Mouse (Mus musculus): ENCODE results near the gene Ocel1. TPM values are rescaled to one million over a fixed set of nuclear protein-coding genes. Genes with fewer than 3 reads are reported as not detected.
"Not testable (repeated sequence)": the region's sequence is repeated elsewhere in the genome, so short reads cannot be mapped to it uniquely, and the experiment has no call there.

Ocel1 gene
- polyA plus RNA-seq (2012; ENCODE audit: insufficient read depth, insufficient read length, missing spikeins), result 8.3 and 9.1 TPM in 2 replicates

GRCm38 (mm10) chr8:71371236-71371848, at the start of gene Ocel1:
Ocel1 (plus strand) TSS chr8:71371298.
- Histone ChIP-seq H3K4me1 (ENCODE audit: control insufficient read depth, insufficient read depth, insufficient read length, low read length) (peaks cover 8% of the 10 kb centered on the region; the same call in 1 of the 2 replicates), H3K4me3 (ENCODE audit: insufficient read depth, low read depth, low read length) (peak within 1 kb of the TSS; percentile 96), H3K27ac (replicated peaks; ENCODE audit: low read depth, low read length) (peak within 1 kb of the TSS; percentile 98)

- Histone ChIP-seq H3K4me1 (ENCODE audit: control insufficient read depth, insufficient read depth, insufficient read length, low read length) (no peaks in the 10 kb centered on the region), H3K4me3 (ENCODE audit: insufficient read depth, low read depth, low read length) (no peak overlapping the region), H3K27ac (replicated peaks; ENCODE audit: low read depth, low read length) (no peak overlapping the region)
Measured at GRCm38 (mm10) chr8:71322939-71323338, 48.2 kb upstream of the Ocel1 start.

GRCm38 (mm10) chr8:71324848-71325247, 46.2 kb upstream of the Ocel1 start:
- Histone ChIP-seq H3K4me3 (ENCODE audit: insufficient read depth, low read depth, low read length) (no peak overlapping the region), H3K27ac (replicated peaks; ENCODE audit: low read depth, low read length) (no peak overlapping the region), H3K4me1 (ENCODE audit: control insufficient read depth, insufficient read depth, insufficient read length, low read length) (no peaks in the 10 kb centered on the region)

- H3K27ac ChIP-seq (replicated peaks; ENCODE audit: low read depth, low read length); H3K4me3 ChIP-seq (ENCODE audit: insufficient read depth, low read depth, low read length); H3K4me1 ChIP-seq (ENCODE audit: control insufficient read depth, insufficient read depth, insufficient read length, low read length): not testable (repeated sequence)
Measured at GRCm38 (mm10) chr8:71337834-71338233, 33.3 kb upstream of the Ocel1 start.

GRCm38 (mm10) chr8:71340625-71341024, 30.5 kb upstream of the Ocel1 start:
- Histone ChIP-seq H3K27ac (replicated peaks; ENCODE audit: low read depth, low read length) (no peak overlapping the region), H3K4me1 (ENCODE audit: control insufficient read depth, insufficient read depth, insufficient read length, low read length) (no peaks in the 10 kb centered on the region), H3K4me3 (ENCODE audit: insufficient read depth, low read depth, low read length) (no peak overlapping the region)

GRCm38 (mm10) chr8:71346581-71346980, 24.5 kb upstream of the Ocel1 start:
- H3K4me3 ChIP-seq (ENCODE audit: insufficient read depth, low read depth, low read length), result no peak overlapping the region
- H3K27ac ChIP-seq (replicated peaks; ENCODE audit: low read depth, low read length), result no peak overlapping the region
- H3K4me1 ChIP-seq (ENCODE audit: control insufficient read depth, insufficient read depth, insufficient read length, low read length), result no peaks in the 10 kb centered on the region

- Histone ChIP-seq H3K4me1 (ENCODE audit: control insufficient read depth, insufficient read depth, insufficient read length, low read length) (no peaks in the 10 kb centered on the region), H3K4me3 (ENCODE audit: insufficient read depth, low read depth, low read length) (no peak overlapping the region), H3K27ac (replicated peaks; ENCODE audit: low read depth, low read length) (no peak overlapping the region)
Measured at GRCm38 (mm10) chr8:71351117-71351516, 20.0 kb upstream of the Ocel1 start.

GRCm38 (mm10) chr8:71351520-71351919, 19.6 kb upstream of the Ocel1 start:
- Histone ChIP-seq H3K4me3 (ENCODE audit: insufficient read depth, low read depth, low read length) (no peak overlapping the region), H3K27ac (replicated peaks; ENCODE audit: low read depth, low read length) (no peak overlapping the region), H3K4me1 (ENCODE audit: control insufficient read depth, insufficient read depth, insufficient read length, low read length) (no peaks in the 10 kb centered on the region)

GRCm38 (mm10) chr8:71358026-71358425, 13.1 kb upstream of the Ocel1 start:
- Histone ChIP-seq H3K27ac (replicated peaks; ENCODE audit: low read depth, low read length) (no peak overlapping the region), H3K4me1 (ENCODE audit: control insufficient read depth, insufficient read depth, insufficient read length, low read length) (no peaks in the 10 kb centered on the region), H3K4me3 (ENCODE audit: insufficient read depth, low read depth, low read length) (no peak overlapping the region)

- Histone ChIP-seq H3K4me1 (ENCODE audit: control insufficient read depth, insufficient read depth, insufficient read length, low read length) (peaks cover 3% of the 10 kb centered on the region; the same call in 1 of the 2 replicates), H3K27ac (replicated peaks; ENCODE audit: low read depth, low read length) (peak within 1 kb of the TSS; percentile 98), H3K4me3 (ENCODE audit: insufficient read depth, low read depth, low read length) (peak within 1 kb of the TSS; percentile 78)
Measured at GRCm38 (mm10) chr8:71366771-71367528, 4.1 kb upstream of the Ocel1 start, which contains the start of gene Use1. Use1 (plus strand) TSS chr8:71366848.

GRCm38 (mm10) chr8:71367529-71368176, 3.4 kb upstream of the Ocel1 start:
- H3K27ac ChIP-seq (replicated peaks; ENCODE audit: low read depth, low read length), result peak overlapping the region; percentile 70
- H3K4me1 ChIP-seq (ENCODE audit: control insufficient read depth, insufficient read depth, insufficient read length, low read length), result peaks cover 3% of the 10 kb centered on the region; the same call in 1 of the 2 replicates
- peak overlapping the region; percentile 78 for H3K4me3 ChIP-seq (ENCODE audit: insufficient read depth, low read depth, low read length)

GRCm38 (mm10) chr8:71368366-71368765, 2.7 kb upstream of the Ocel1 start:
- Histone ChIP-seq H3K27ac (replicated peaks; ENCODE audit: low read depth, low read length) (peak overlapping the region; percentile 70; the same call in 1 of the 2 replicates), H3K4me1 (ENCODE audit: control insufficient read depth, insufficient read depth, insufficient read length, low read length) (peaks cover 3% of the 10 kb centered on the region; the same call in 1 of the 2 replicates), H3K4me3 (ENCODE audit: insufficient read depth, low read depth, low read length) (no peak overlapping the region)

- H3K4me3 ChIP-seq (ENCODE audit: insufficient read depth, low read depth, low read length), result no peak overlapping the region
- H3K4me1 ChIP-seq (ENCODE audit: control insufficient read depth, insufficient read depth, insufficient read length, low read length), result peaks cover 3% of the 10 kb centered on the region; the same call in 1 of the 2 replicates
- H3K27ac ChIP-seq (replicated peaks; ENCODE audit: low read depth, low read length), result no peak overlapping the region
Measured at GRCm38 (mm10) chr8:71369040-71369718, 1.9 kb upstream of the Ocel1 start.

- Histone ChIP-seq H3K27ac (replicated peaks; ENCODE audit: low read depth, low read length) (peak overlapping the region; percentile 63; the same call in 1 of the 2 replicates), H3K4me1 (ENCODE audit: control insufficient read depth, insufficient read depth, insufficient read length, low read length) (peaks cover 8% of the 10 kb centered on the region; the same call in 1 of the 2 replicates), H3K4me3 (ENCODE audit: insufficient read depth, low read depth, low read length) (0 out of 2 replicates have a peak overlapping the region, but pooled peaks have one; percentile 11)
Measured at GRCm38 (mm10) chr8:71370711-71371235, 325 bp upstream of the Ocel1 start.
